Mouse (Mus musculus) bone marrow, adult 2 months (tissue): ENCODE measurements around the gene Atf5.

Experiments used
- CTCF ChIP-seq: fragments of 200-500 bp; IDR thresholded peaks from 2 replicates; pipeline ENCODE4 v1.5.1; 2011; ENCODE audit warnings: low read length, control low read depth; ENCODE audit not compliant: control insufficient read depth, insufficient read depth
- POLR2A ChIP-seq: fragments of 200-500 bp; IDR thresholded peaks from 2 replicates; pipeline ENCODE4 v1.6.1; 2011; ENCODE audit warnings: low read depth, mild to moderate bottlenecking, control low read depth, low read length, borderline replicate concordance; ENCODE audit not compliant: control insufficient read depth

DNA sequence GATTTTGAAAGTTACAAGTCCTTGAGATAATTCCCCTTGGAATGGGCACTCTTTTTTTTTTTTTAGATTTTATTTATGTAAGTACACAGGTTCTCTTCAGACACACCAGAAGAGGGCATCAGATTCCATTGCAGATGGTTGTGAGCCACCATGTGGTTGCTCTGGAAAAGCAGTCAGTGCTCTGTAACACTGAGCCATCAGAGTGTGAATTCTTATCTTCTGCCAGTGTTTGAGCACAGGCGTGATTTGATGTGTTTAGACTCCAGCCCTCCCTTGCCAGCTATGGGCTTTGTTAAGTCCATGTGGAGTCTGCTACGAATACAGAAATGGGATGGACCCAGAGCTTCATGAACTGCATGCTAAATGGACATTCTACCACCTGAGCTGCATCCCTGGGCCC lies 1.7 kb upstream of the Atf5 start:
- TF ChIP-seq CTCF, result no peak
- no peak for TF ChIP-seq POLR2A
